Mouse (Mus musculus): ENCODE data around the gene Abi3bp. TPM values are rescaled to one million over a fixed set of nuclear protein-coding genes. Genes with fewer than 3 reads are reported as not detected.

The Abi3bp gene
- polyA plus RNA-seq, 1 experiment from 2014 or later = 0.22 TPM

GRCm38 (mm10) chr16:56526482-56526881 lies 48.8 kb downstream of the Abi3bp start:
- H3K4me3 ChIP-seq = no peak overlapping the region
- H3K27me3 ChIP-seq = no peaks in the 10 kb centered on the region
- WGBS = 87% methylated on average over 1 of the region's 1 CpGs
- no peak overlapping the region for H3K9ac ChIP-seq (replicated peaks)
- H3K9me3 ChIP-seq = no peaks in the 10 kb centered on the region
- no peaks in the 10 kb centered on the region for H3K4me1 ChIP-seq
- H3K4me2 ChIP-seq (replicated peaks) = no peak overlapping the region
- no peak for ATAC-seq (replicated peaks)
- H3K27ac ChIP-seq (replicated peaks) = no peak overlapping the region
- H3K36me3 ChIP-seq = no peaks in the 10 kb centered on the region

GRCm38 (mm10) chr16:56528079-56528688 lies 50.5 kb downstream of the Abi3bp start:
- Histone ChIP-seq H3K9me3 (no peaks in the 10 kb centered on the region), H3K9ac (replicated peaks) (no peak overlapping the region), H3K4me2 (replicated peaks) (no peak overlapping the region), H3K27ac (replicated peaks) (no peak overlapping the region), H3K36me3 (no peaks in the 10 kb centered on the region), H3K4me1 (no peaks in the 10 kb centered on the region), H3K27me3 (no peaks in the 10 kb centered on the region), H3K4me3 (no peak overlapping the region)
- 77% methylated on average over 3 of the region's 3 CpGs for WGBS
- no peak for ATAC-seq (replicated peaks)

- H3K36me3 ChIP-seq = no peaks in the 10 kb centered on the region
- H3K9me3 ChIP-seq = no peaks in the 10 kb centered on the region
- WGBS = 90% methylated on average over 1 of the region's 1 CpGs
- no peak overlapping the region for H3K9ac ChIP-seq (replicated peaks)
- H3K4me3 ChIP-seq = no peak overlapping the region
- no peak for ATAC-seq (replicated peaks)
- H3K4me1 ChIP-seq = no peaks in the 10 kb centered on the region
- no peak overlapping the region for H3K27ac ChIP-seq (replicated peaks)
- no peak overlapping the region for H3K4me2 ChIP-seq (replicated peaks)
- no peaks in the 10 kb centered on the region for H3K27me3 ChIP-seq
These were observed 101.9 kb downstream of the Abi3bp start for GRCm38 (mm10) chr16:56579536-56579935.

- WGBS = 76% methylated on average over 5 of the region's 5 CpGs
- Histone ChIP-seq H3K4me2 (replicated peaks) (no peak overlapping the region), H3K4me3 (no peak overlapping the region), H3K27ac (replicated peaks) (no peak overlapping the region), H3K9me3 (no peaks in the 10 kb centered on the region), H3K9ac (replicated peaks) (no peak overlapping the region), H3K4me1 (no peaks in the 10 kb centered on the region), H3K27me3 (no peaks in the 10 kb centered on the region), H3K36me3 (no peaks in the 10 kb centered on the region)
- no peak for ATAC-seq (replicated peaks)
These were observed 115.9 kb downstream of the Abi3bp start for GRCm38 (mm10) chr16:56593581-56593980.

- Histone ChIP-seq H3K36me3 (no peaks in the 10 kb centered on the region), H3K27ac (replicated peaks) (no peak overlapping the region), H3K9me3 (no peaks in the 10 kb centered on the region), H3K9ac (replicated peaks) (no peak overlapping the region), H3K4me3 (no peak overlapping the region), H3K4me2 (replicated peaks) (no peak overlapping the region), H3K27me3 (no peaks in the 10 kb centered on the region), H3K4me1 (no peaks in the 10 kb centered on the region)
- WGBS = 84% methylated on average over 6 of the region's 6 CpGs
- ATAC-seq (replicated peaks) = no peak
These were observed 117.2 kb downstream of the Abi3bp start for GRCm38 (mm10) chr16:56594866-56595265.

- Histone ChIP-seq H3K9ac (replicated peaks) (no peak overlapping the region), H3K4me3 (no peak overlapping the region), H3K9me3 (no peaks in the 10 kb centered on the region), H3K27ac (replicated peaks) (no peak overlapping the region), H3K36me3 (no peaks in the 10 kb centered on the region), H3K4me1 (no peaks in the 10 kb centered on the region), H3K27me3 (no peaks in the 10 kb centered on the region), H3K4me2 (replicated peaks) (no peak overlapping the region)
- 96% methylated on average over 4 of the region's 4 CpGs for WGBS
- ATAC-seq (replicated peaks) = no peak
These were observed 120.7 kb downstream of the Abi3bp start for GRCm38 (mm10) chr16:56598427-56598826.

- no peak; the same call in 1 of the 2 replicates for ATAC-seq (replicated peaks)
These were observed 124.7 kb downstream of the Abi3bp start for GRCm38 (mm10) chr16:56602394-56602793.

GRCm38 (mm10) chr16:56610572-56610971 lies 132.9 kb downstream of the Abi3bp start:
- no peaks in the 10 kb centered on the region for H3K9me3 ChIP-seq
- ATAC-seq (replicated peaks) = no peak
- no peaks in the 10 kb centered on the region for H3K36me3 ChIP-seq
- WGBS = 79% methylated on average over 8 of the region's 8 CpGs
- no peak overlapping the region for H3K4me2 ChIP-seq (replicated peaks)
- H3K4me3 ChIP-seq = no peak overlapping the region
- no peaks in the 10 kb centered on the region for H3K4me1 ChIP-seq
- no peak overlapping the region for H3K27ac ChIP-seq (replicated peaks)
- H3K9ac ChIP-seq (replicated peaks) = no peak overlapping the region
- no peaks in the 10 kb centered on the region for H3K27me3 ChIP-seq

More at GRCm38 (mm10) chr16:56602394-56602793, 124.7 kb downstream of the Abi3bp start:
- no peak overlapping the region for H3K4me3 ChIP-seq
- H3K4me2 ChIP-seq (replicated peaks) = no peak overlapping the region
- H3K4me1 ChIP-seq = no peaks in the 10 kb centered on the region
- 80% methylated on average over 1 of the region's 1 CpGs for WGBS
- H3K27ac ChIP-seq (replicated peaks) = no peak overlapping the region
- H3K9ac ChIP-seq (replicated peaks) = no peak overlapping the region
- no peaks in the 10 kb centered on the region for H3K9me3 ChIP-seq
- H3K36me3 ChIP-seq = no peaks in the 10 kb centered on the region
- no peaks in the 10 kb centered on the region for H3K27me3 ChIP-seq

GRCm38 (mm10) chr16:56611096-56611867 lies 133.6 kb downstream of the Abi3bp start:
- Histone ChIP-seq H3K27me3 (no peaks in the 10 kb centered on the region), H3K9me3 (no peaks in the 10 kb centered on the region), H3K4me2 (replicated peaks) (no peak overlapping the region), H3K9ac (replicated peaks) (no peak overlapping the region), H3K36me3 (no peaks in the 10 kb centered on the region), H3K4me3 (no peak overlapping the region), H3K4me1 (no peaks in the 10 kb centered on the region), H3K27ac (replicated peaks) (no peak overlapping the region)
- no peak for ATAC-seq (replicated peaks)
- 47% methylated on average over 10 of the region's 10 CpGs for WGBS

- WGBS = 93% methylated on average over 3 of the region's 3 CpGs
These were observed 160.9 kb downstream of the Abi3bp start for GRCm38 (mm10) chr16:56638544-56638943.

GRCm38 (mm10) chr16:56645251-56645650 lies 167.6 kb downstream of the Abi3bp start:
- Histone ChIP-seq H3K4me2 (replicated peaks) (no peak overlapping the region), H3K4me3 (no peak overlapping the region), H3K4me1 (no peaks in the 10 kb centered on the region), H3K36me3 (no peaks in the 10 kb centered on the region), H3K9ac (replicated peaks) (no peak overlapping the region), H3K27ac (replicated peaks) (no peak overlapping the region), H3K27me3 (no peaks in the 10 kb centered on the region), H3K9me3 (no peaks in the 10 kb centered on the region)
- 21% methylated on average over 2 of the region's 2 CpGs for WGBS
- ATAC-seq (replicated peaks) = no peak

More at GRCm38 (mm10) chr16:56638544-56638943, 160.9 kb downstream of the Abi3bp start:
- no peak overlapping the region for H3K4me3 ChIP-seq
- no peak overlapping the region for H3K4me2 ChIP-seq (replicated peaks)
- ATAC-seq (replicated peaks) = no peak
- H3K27ac ChIP-seq (replicated peaks) = no peak overlapping the region
- no peaks in the 10 kb centered on the region for H3K9me3 ChIP-seq
- H3K27me3 ChIP-seq = no peaks in the 10 kb centered on the region
- no peaks in the 10 kb centered on the region for H3K36me3 ChIP-seq
- no peaks in the 10 kb centered on the region for H3K4me1 ChIP-seq
- H3K9ac ChIP-seq (replicated peaks) = no peak overlapping the region

GRCm38 (mm10) chr16:56646382-56647172 lies 168.9 kb downstream of the Abi3bp start:
- no peaks in the 10 kb centered on the region for H3K36me3 ChIP-seq
- H3K4me3 ChIP-seq = no peak overlapping the region
- no peaks in the 10 kb centered on the region for H3K9me3 ChIP-seq
- H3K9ac ChIP-seq (replicated peaks) = no peak overlapping the region
- WGBS = 54% methylated on average over 7 of the region's 7 CpGs
- no peak overlapping the region for H3K4me2 ChIP-seq (replicated peaks)
- H3K27ac ChIP-seq (replicated peaks) = no peak overlapping the region
- H3K27me3 ChIP-seq = no peaks in the 10 kb centered on the region
- H3K4me1 ChIP-seq = no peaks in the 10 kb centered on the region
- ATAC-seq (replicated peaks) = no peak

Data from forebrain, embryonic 15.5 days (tissue).